Mouse (Mus musculus): ENCODE results near the gene Shc1. TPM values are rescaled to one million over a fixed set of nuclear protein-coding genes. Genes with fewer than 3 reads are reported as not detected.
"Not testable (repeated sequence)": the region's sequence is repeated elsewhere in the genome, so short reads cannot be mapped to it uniquely, and the experiment has no call there.

The Shc1 gene
- polyA plus RNA-seq, 1 experiment, result 12.7 TPM

- H3K9me3 ChIP-seq (ENCODE audit: control insufficient read depth, low read length), result peaks cover under 1% of the 10 kb centered on the region
- peak overlapping the region; percentile 96 for H3K4me3 ChIP-seq (replicated peaks)
- TF ChIP-seq GATA1 (IDR thresholded peaks at IDR 0.05; ENCODE audit: low read length) (no peak), TAL1 (IDR thresholded peaks at IDR 0.05; ENCODE audit: low read length) (no peak)
- H3K27me3 ChIP-seq (ENCODE audit: control insufficient read depth), result no peaks in the 10 kb centered on the region
- peaks cover 75% of the 10 kb centered on the region for H3K4me1 ChIP-seq (ENCODE audit: control insufficient read depth)
- peaks cover 58% of the 10 kb centered on the region for H3K36me3 ChIP-seq (ENCODE audit: control insufficient read depth)
Measured at GRCm38 (mm10) chr3:89419981-89420380, 1.7 kb downstream of the Shc1 start.

- Histone ChIP-seq H3K27me3 (ENCODE audit: control insufficient read depth) (no peaks in the 10 kb centered on the region), H3K4me3 (replicated peaks) (peak overlapping the region; percentile 71), H3K4me1 (ENCODE audit: control insufficient read depth) (peaks cover 80% of the 10 kb centered on the region), H3K9me3 (ENCODE audit: control insufficient read depth, low read length) (no peaks in the 10 kb centered on the region), H3K36me3 (ENCODE audit: control insufficient read depth) (peaks cover 58% of the 10 kb centered on the region)
- TF ChIP-seq GATA1 (IDR thresholded peaks at IDR 0.05; ENCODE audit: low read length) (no peak), TAL1 (IDR thresholded peaks at IDR 0.05; ENCODE audit: low read length) (no peak)
Measured at GRCm38 (mm10) chr3:89420421-89420820, 2.2 kb downstream of the Shc1 start.

DNA sequence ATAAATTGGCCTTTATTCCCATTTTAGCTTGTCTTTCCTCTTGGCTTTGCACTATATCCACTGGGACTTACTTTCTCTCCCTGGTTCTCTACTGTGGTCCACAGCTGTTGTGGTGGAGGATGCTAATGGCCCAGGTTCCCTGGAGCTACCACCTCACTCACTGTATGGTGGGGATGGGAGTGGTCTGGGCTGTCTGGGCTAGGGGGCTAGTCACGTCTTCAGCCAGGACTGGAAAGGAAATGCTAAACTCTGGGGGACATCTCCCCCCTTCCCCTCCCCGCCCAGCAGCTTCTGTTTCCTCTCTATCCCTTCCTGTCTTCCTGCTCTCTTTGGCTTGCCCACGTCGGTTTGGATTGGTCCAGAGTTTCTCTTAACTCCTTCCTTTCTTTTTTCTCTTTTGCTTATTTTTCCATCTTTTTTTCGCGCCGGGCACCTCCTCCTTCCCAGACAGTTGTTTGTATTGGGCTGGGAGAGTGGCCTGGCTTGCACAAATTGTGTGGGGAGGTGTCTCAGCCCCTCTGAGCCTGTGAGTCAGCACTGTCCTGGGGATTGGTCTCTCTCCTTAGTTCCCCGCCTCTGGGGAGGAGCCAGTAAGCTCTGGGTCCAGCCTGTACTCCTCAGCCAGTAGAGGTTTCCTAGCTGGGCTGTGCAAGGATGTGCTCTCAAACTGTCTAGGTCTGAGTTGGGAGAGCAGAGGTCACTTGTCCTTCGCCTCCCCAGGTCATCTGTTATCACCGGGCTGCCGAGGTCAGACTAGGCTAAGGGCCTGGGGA is 2.9 kb downstream of the Shc1 start:
- Histone ChIP-seq H3K4me3 (replicated peaks) (peak overlapping the region; percentile 71), H3K27me3 (ENCODE audit: control insufficient read depth) (no peaks in the 10 kb centered on the region), H3K4me1 (ENCODE audit: control insufficient read depth) (peaks cover 84% of the 10 kb centered on the region), H3K9me3 (ENCODE audit: control insufficient read depth, low read length) (no peaks in the 10 kb centered on the region), H3K36me3 (ENCODE audit: control insufficient read depth) (peaks cover 58% of the 10 kb centered on the region)
- no peak for TF ChIP-seq TAL1 (IDR thresholded peaks at IDR 0.05; ENCODE audit: low read length)
- TF ChIP-seq GATA1 (IDR thresholded peaks at IDR 0.05; ENCODE audit: low read length), result no peak

GRCm38 (mm10) chr3:89421810-89422473 is 3.7 kb downstream of the Shc1 start:
- H3K9me3 ChIP-seq (ENCODE audit: control insufficient read depth, low read length), result no peaks in the 10 kb centered on the region
- TF ChIP-seq TAL1 (IDR thresholded peaks at IDR 0.05; ENCODE audit: low read length), result no peak
- no peak for TF ChIP-seq GATA1 (IDR thresholded peaks at IDR 0.05; ENCODE audit: low read length)
- H3K4me3 ChIP-seq (replicated peaks), result peak overlapping the region; percentile 71
- peaks cover 84% of the 10 kb centered on the region for H3K4me1 ChIP-seq (ENCODE audit: control insufficient read depth)
- H3K27me3 ChIP-seq (ENCODE audit: control insufficient read depth), result no peaks in the 10 kb centered on the region
- peaks cover 58% of the 10 kb centered on the region for H3K36me3 ChIP-seq (ENCODE audit: control insufficient read depth)

DNA sequence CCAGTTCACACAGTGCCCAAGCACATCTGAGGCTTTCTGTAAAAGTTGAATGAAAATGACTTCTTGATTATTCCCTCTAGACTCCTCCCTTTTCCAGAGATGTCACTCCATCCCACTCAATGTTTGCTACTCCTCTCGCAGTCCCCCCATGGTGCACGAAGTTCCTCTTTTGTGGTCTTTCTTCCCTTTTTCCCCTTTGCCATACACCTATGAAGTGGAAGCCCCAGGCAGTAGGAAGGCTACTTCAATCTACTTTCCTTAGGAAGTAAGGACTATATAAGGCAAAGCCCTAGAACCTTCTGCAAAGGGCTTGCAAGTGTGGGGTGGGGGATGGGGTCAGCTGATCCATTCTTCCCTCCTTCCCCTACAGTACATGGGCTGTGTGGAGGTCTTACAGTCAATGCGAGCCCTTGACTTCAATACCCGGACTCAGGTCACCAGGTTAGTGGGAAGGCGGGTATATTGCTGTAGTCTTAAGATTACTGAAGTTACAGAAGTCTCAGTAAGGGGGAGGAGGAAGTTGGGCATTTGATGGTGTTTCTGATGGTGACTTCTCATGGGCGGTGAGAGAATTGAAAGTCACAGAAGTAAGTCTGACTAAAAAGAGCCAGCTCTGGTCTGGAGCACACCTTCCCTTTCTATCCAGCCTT is 4.4 kb downstream of the Shc1 start:
- Histone ChIP-seq H3K9me3 (ENCODE audit: control insufficient read depth, low read length) (no peaks in the 10 kb centered on the region), H3K4me3 (replicated peaks) (peak overlapping the region; percentile 71), H3K4me1 (ENCODE audit: control insufficient read depth) (peaks cover 86% of the 10 kb centered on the region), H3K27me3 (ENCODE audit: control insufficient read depth) (no peaks in the 10 kb centered on the region), H3K36me3 (ENCODE audit: control insufficient read depth) (peaks cover 66% of the 10 kb centered on the region)
- TF ChIP-seq TAL1 (IDR thresholded peaks at IDR 0.05; ENCODE audit: low read length) (no peak), GATA1 (IDR thresholded peaks at IDR 0.05; ENCODE audit: low read length) (no peak)

DNA sequence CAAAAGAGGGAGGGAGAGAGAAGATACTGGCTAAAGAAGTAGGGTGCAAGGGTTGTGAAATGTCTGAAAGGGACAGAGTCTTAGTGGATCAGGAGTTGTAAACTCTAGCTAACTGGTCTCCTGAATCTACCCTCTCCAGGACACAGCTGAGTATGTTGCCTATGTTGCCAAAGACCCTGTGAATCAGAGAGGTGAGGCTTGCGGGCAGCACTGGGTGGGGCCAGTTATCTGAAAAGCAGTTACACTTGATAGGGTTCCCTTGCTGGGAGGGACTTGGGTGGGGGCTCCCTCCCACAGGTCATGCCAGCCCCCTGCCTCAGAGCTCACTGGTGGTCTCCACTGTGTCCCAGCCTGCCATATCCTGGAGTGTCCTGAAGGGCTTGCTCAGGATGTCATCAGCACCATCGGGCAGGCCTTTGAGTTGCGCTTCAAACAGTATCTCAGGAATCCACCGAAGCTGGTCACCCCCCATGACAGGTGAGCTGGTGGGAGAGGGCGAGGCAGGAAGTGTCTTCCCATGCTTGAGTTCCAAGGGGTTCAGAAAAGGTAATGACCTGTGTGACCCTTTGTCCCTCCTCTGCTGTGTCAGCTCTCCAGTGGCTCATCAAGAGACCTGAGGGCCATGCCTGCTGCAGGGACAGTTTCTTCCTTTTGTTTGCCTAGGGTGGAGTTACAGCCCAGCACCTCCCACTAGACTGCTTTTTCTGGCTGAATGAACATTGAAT is 6.3 kb downstream of the Shc1 start:
- H3K4me3 ChIP-seq (replicated peaks), result peak overlapping the region; percentile 55
- TF ChIP-seq TAL1 (IDR thresholded peaks at IDR 0.05; ENCODE audit: low read length), result no peak
- TF ChIP-seq GATA1 (IDR thresholded peaks at IDR 0.05; ENCODE audit: low read length), result no peak
- H3K9me3 ChIP-seq (ENCODE audit: control insufficient read depth, low read length), result no peaks in the 10 kb centered on the region
- H3K27me3 ChIP-seq (ENCODE audit: control insufficient read depth), result no peaks in the 10 kb centered on the region
- peaks cover 83% of the 10 kb centered on the region for H3K4me1 ChIP-seq (ENCODE audit: control insufficient read depth)
- peaks cover 82% of the 10 kb centered on the region for H3K36me3 ChIP-seq (ENCODE audit: control insufficient read depth)

GRCm38 (mm10) chr3:89425141-89425525 is 6.9 kb downstream of the Shc1 start:
- Histone ChIP-seq H3K9me3 (ENCODE audit: control insufficient read depth, low read length) (no peaks in the 10 kb centered on the region), H3K4me3 (replicated peaks) (peak overlapping the region; percentile 55), H3K36me3 (ENCODE audit: control insufficient read depth) (peaks cover 85% of the 10 kb centered on the region), H3K27me3 (ENCODE audit: control insufficient read depth) (no peaks in the 10 kb centered on the region), H3K4me1 (ENCODE audit: control insufficient read depth) (peaks cover 82% of the 10 kb centered on the region)
- TF ChIP-seq TAL1 (IDR thresholded peaks at IDR 0.05; ENCODE audit: low read length) (no peak), GATA1 (IDR thresholded peaks at IDR 0.05; ENCODE audit: low read length) (no peak)

DNA sequence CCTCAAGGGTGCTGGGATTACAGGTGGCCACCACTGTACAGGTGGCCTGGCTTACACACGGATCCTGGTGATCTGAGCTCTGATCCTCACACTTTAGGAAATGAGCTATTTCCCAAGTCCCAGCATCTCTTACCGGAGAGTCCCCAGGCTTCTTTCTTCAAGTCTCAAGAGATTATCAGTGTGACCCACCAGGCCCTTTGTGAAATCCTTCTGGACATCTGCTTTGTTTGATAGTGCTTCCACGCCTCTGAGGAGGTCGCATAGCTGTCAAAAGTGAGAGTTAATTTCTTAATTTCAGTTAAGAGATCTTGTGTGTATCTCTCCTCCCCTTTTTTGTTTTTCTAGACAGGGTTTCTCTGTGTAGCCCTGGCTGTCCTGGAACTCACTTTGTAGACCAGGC is 7.6 kb downstream of the Shc1 start:
- Histone ChIP-seq H3K27me3 (ENCODE audit: control insufficient read depth) (no peaks in the 10 kb centered on the region), H3K4me1 (ENCODE audit: control insufficient read depth) (peaks cover 84% of the 10 kb centered on the region), H3K9me3 (ENCODE audit: control insufficient read depth, low read length) (no peaks in the 10 kb centered on the region), H3K36me3 (ENCODE audit: control insufficient read depth) (peaks cover 81% of the 10 kb centered on the region), H3K4me3 (replicated peaks) (peak overlapping the region; percentile 55)
- TF ChIP-seq TAL1 (IDR thresholded peaks at IDR 0.05; ENCODE audit: low read length) (peak; percentile 55; the same call in 2 of the 3 replicates), GATA1 (IDR thresholded peaks at IDR 0.05; ENCODE audit: low read length) (0 out of 2 replicates have a peak, but pooled peaks have one; percentile 8)

DNA sequence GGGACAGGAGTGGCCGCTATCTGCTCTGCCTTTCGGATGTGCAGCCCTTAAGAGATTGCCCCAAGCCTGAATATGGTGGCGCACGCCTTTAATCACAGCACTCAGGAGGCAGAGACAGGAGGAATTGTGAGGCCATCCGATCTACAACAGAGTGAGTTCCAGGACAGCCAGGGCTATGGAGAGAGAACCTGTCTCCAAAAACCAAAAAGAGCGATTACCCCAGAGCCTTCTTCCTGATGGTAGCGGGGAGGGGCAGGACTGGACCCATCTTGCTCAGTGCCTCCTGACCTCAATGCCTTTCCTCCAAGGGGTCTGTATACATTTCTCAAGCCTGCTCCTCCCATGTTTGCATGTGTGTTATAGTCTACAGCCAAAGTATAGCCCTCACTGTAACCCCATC is 10.8 kb downstream of the Shc1 start:
- not testable (repeated sequence) for H3K27me3 ChIP-seq (ENCODE audit: control insufficient read depth); H3K9me3 ChIP-seq (ENCODE audit: control insufficient read depth, low read length); H3K4me3 ChIP-seq (replicated peaks)
- H3K4me1 ChIP-seq (ENCODE audit: control insufficient read depth), result peaks cover 70% of the 10 kb centered on the region
- H3K36me3 ChIP-seq (ENCODE audit: control insufficient read depth), result peaks cover 82% of the 10 kb centered on the region
